Mouse (Mus musculus) heart, embryonic 13.5 days (tissue): ENCODE measurements around the gene Pdrg1. TPM values are rescaled to one million over a fixed set of nuclear protein-coding genes. Genes with fewer than 3 reads are reported as not detected.

Experiments
- ATAC-seq: fragments of 200-750 bp; cut with Nextera tagmentation; 2 replicates; pipeline ENCODE4 v1.8.0; 2017; ENCODE audit warnings: moderate TSS enrichment; ENCODE audit not compliant: insufficient number of reproducible peaks, low FRiP score, low TSS enrichment; ENCODE audit errors: extremely low read depth
- H3K27ac ChIP-seq: fragments of 300-500 bp; sonication (generic); replicated peaks from 2 replicates; pipeline ENCODE4 v1.5.1; 2015; ENCODE audit warnings: moderate library complexity, mild to moderate bottlenecking, inconsistent platforms
- H3K27me3 ChIP-seq: fragments of 300-500 bp; sonication (generic); replicated peaks from 2 replicates; pipeline ENCODE4 v1.6.1; 2015; ENCODE audit warnings: mild to moderate bottlenecking, inconsistent platforms
- H3K36me3 ChIP-seq: fragments of 300-500 bp; sonication (generic); 2 replicates; pipeline ENCODE4 v1.6.1; 2015; ENCODE audit warnings: mild to moderate bottlenecking, inconsistent platforms
- H3K4me1 ChIP-seq: fragments of 300-500 bp; sonication (generic); 2 replicates; pipeline ENCODE4 v1.6.1; 2015; ENCODE audit warnings: inconsistent platforms
- H3K4me2 ChIP-seq: fragments of 300-500 bp; sonication (generic); 2 replicates; pipeline ENCODE4 v1.6.1; 2015; ENCODE audit warnings: inconsistent platforms, mild to moderate bottlenecking, moderate library complexity
- H3K4me3 ChIP-seq: fragments of 300-500 bp; sonication (generic); 2 replicates; pipeline ENCODE4 v1.5.1; 2015; ENCODE audit warnings: moderate library complexity, mild to moderate bottlenecking, inconsistent platforms
- H3K9ac ChIP-seq: fragments of 300-500 bp; sonication (generic); 2 replicates; pipeline ENCODE4 v1.6.1; 2015; ENCODE audit warnings: inconsistent platforms, mild to moderate bottlenecking, moderate library complexity
- H3K9me3 ChIP-seq: fragments of 300-500 bp; sonication (generic); 2 replicates; pipeline ENCODE4 v1.6.1; 2016; ENCODE audit warnings: inconsistent platforms
- WGBS: fragments of 180-500 bp; shearing (Covaris S2); methylation state at CpG from one replicate; pipeline ENCODE4 v1.1.7; 2015; ENCODE audit warnings: mixed read lengths; 5-methylcytosine and 5-hydroxymethylcytosine counted together
- polyA plus RNA-seq: library from polyadenylated mRNA; unstranded; fragments of >200 nt; fragmentation: Nextera tagmentation; extraction: Ambion mirVana; gene quantifications from 2 replicates; pipeline ENCODE4 v1.2.1, GENCODE M21; 2015

The Pdrg1 gene
- polyA plus RNA-seq, 1 experiment from 2014 or later, result 101 TPM

GRCm38 (mm10) chr2:153049288-153049996, 34.2 kb upstream of the Pdrg1 start:
- 29% methylated on average over 9 of the region's 9 CpGs for WGBS
- peaks cover 90% of the 10 kb centered on the region for H3K27me3 ChIP-seq
- no peak for ATAC-seq
- H3K9me3 ChIP-seq, result no peaks in the 10 kb centered on the region
- H3K4me3 ChIP-seq, result no peak overlapping the region
- peaks cover 6% of the 10 kb centered on the region for H3K4me1 ChIP-seq
- H3K9ac ChIP-seq, result no peak overlapping the region
- no peak overlapping the region for H3K4me2 ChIP-seq
- no peak overlapping the region for H3K27ac ChIP-seq
- no peaks in the 10 kb centered on the region for H3K36me3 ChIP-seq

GRCm38 (mm10) chr2:153047828-153048465, 32.7 kb upstream of the Pdrg1 start:
- H3K4me3 ChIP-seq, result no peak overlapping the region
- peaks cover 90% of the 10 kb centered on the region for H3K27me3 ChIP-seq
- peaks cover 6% of the 10 kb centered on the region for H3K4me1 ChIP-seq
- no peaks in the 10 kb centered on the region for H3K36me3 ChIP-seq
- no peak overlapping the region for H3K4me2 ChIP-seq
- no peak overlapping the region for H3K27ac ChIP-seq
- H3K9me3 ChIP-seq, result no peaks in the 10 kb centered on the region
- WGBS, result 32% methylated on average over 17 of the region's 17 CpGs
- H3K9ac ChIP-seq, result no peak overlapping the region
- ATAC-seq, result no peak

- Histone ChIP-seq H3K36me3 (no peaks in the 10 kb centered on the region), H3K4me3 (no peak overlapping the region), H3K9me3 (no peaks in the 10 kb centered on the region), H3K27me3 (peaks cover 86% of the 10 kb centered on the region), H3K9ac (no peak overlapping the region), H3K4me2 (no peak overlapping the region), H3K4me1 (peaks cover 6% of the 10 kb centered on the region), H3K27ac (no peak overlapping the region)
- WGBS, result 30% methylated on average over 8 of the region's 8 CpGs
- ATAC-seq, result no peak
Observed at GRCm38 (mm10) chr2:153045884-153046299, 30.7 kb upstream of the Pdrg1 start.

GRCm38 (mm10) chr2:153043886-153044285, 28.7 kb upstream of the Pdrg1 start:
- Histone ChIP-seq H3K27me3 (peaks cover 86% of the 10 kb centered on the region), H3K4me1 (no peaks in the 10 kb centered on the region), H3K4me2 (no peak overlapping the region), H3K4me3 (no peak overlapping the region), H3K27ac (no peak overlapping the region), H3K9me3 (no peaks in the 10 kb centered on the region), H3K9ac (no peak overlapping the region), H3K36me3 (no peaks in the 10 kb centered on the region)
- WGBS, result 36% methylated on average over 3 of the region's 3 CpGs
- no peak for ATAC-seq

- Histone ChIP-seq H3K4me3 (no peak overlapping the region), H3K4me2 (no peak overlapping the region), H3K27me3 (peaks cover 96% of the 10 kb centered on the region), H3K9me3 (no peaks in the 10 kb centered on the region), H3K4me1 (peaks cover 4% of the 10 kb centered on the region), H3K9ac (no peak overlapping the region), H3K36me3 (no peaks in the 10 kb centered on the region), H3K27ac (no peak overlapping the region)
- no peak for ATAC-seq
- 12% methylated on average over 2 of the region's 2 CpGs for WGBS
Observed at GRCm38 (mm10) chr2:153036690-153037089, 21.5 kb upstream of the Pdrg1 start.

- Histone ChIP-seq H3K9ac (no peak overlapping the region), H3K4me1 (peaks cover 7% of the 10 kb centered on the region), H3K27me3 (peaks cover 100% of the 10 kb centered on the region), H3K4me2 (no peak overlapping the region), H3K27ac (no peak overlapping the region), H3K9me3 (no peaks in the 10 kb centered on the region), H3K4me3 (no peak overlapping the region), H3K36me3 (no peaks in the 10 kb centered on the region)
- WGBS, result 61% methylated on average over 5 of the region's 5 CpGs
- ATAC-seq, result no peak
Observed at GRCm38 (mm10) chr2:153033545-153034230, 18.5 kb upstream of the Pdrg1 start.

- Histone ChIP-seq H3K9me3 (no peaks in the 10 kb centered on the region), H3K27ac (no peak overlapping the region), H3K4me3 (no peak overlapping the region), H3K4me2 (no peak overlapping the region), H3K9ac (no peak overlapping the region), H3K4me1 (peaks cover 7% of the 10 kb centered on the region), H3K27me3 (peaks cover 99% of the 10 kb centered on the region), H3K36me3 (no peaks in the 10 kb centered on the region)
- WGBS, result 18% methylated on average over 4 of the region's 4 CpGs
- no peak for ATAC-seq
Observed at GRCm38 (mm10) chr2:153032973-153033372, 17.7 kb upstream of the Pdrg1 start.

GRCm38 (mm10) chr2:153032083-153032842, 17.0 kb upstream of the Pdrg1 start:
- H3K4me2 ChIP-seq, result peak overlapping the region; percentile 78
- 1% methylated on average over 51 of the region's 58 CpGs for WGBS
- no peak overlapping the region for H3K27ac ChIP-seq
- no peak overlapping the region for H3K9ac ChIP-seq
- no peaks in the 10 kb centered on the region for H3K9me3 ChIP-seq
- H3K27me3 ChIP-seq, result peaks cover 99% of the 10 kb centered on the region
- peaks cover 7% of the 10 kb centered on the region for H3K4me1 ChIP-seq
- H3K36me3 ChIP-seq, result no peaks in the 10 kb centered on the region
- ATAC-seq, result no peak
- H3K4me3 ChIP-seq, result peak overlapping the region; percentile 51

GRCm38 (mm10) chr2:153031126-153032082, 16.2 kb upstream of the Pdrg1 start, which contains the start of gene Xkr7:
Xkr7 (plus strand) TSS chr2:153031852.
- H3K27me3 ChIP-seq, result peaks cover 99% of the 10 kb centered on the region
- WGBS, result 3% methylated on average over 43 of the region's 54 CpGs
- peak within 1 kb of the TSS; percentile 78 for H3K4me2 ChIP-seq
- no peaks in the 10 kb centered on the region for H3K36me3 ChIP-seq
- no peaks in the 10 kb centered on the region for H3K9me3 ChIP-seq
- peaks cover 7% of the 10 kb centered on the region for H3K4me1 ChIP-seq
- H3K27ac ChIP-seq, result no peak within 1 kb of the TSS
- H3K4me3 ChIP-seq, result peak within 1 kb of the TSS; percentile 51
- H3K9ac ChIP-seq, result no peak within 1 kb of the TSS
- ATAC-seq, result no peak

GRCm38 (mm10) chr2:153030422-153030821, 15.2 kb upstream of the Pdrg1 start:
- Histone ChIP-seq H3K9ac (no peak overlapping the region), H3K4me2 (no peak overlapping the region), H3K4me3 (no peak overlapping the region), H3K27ac (no peak overlapping the region), H3K27me3 (peaks cover 99% of the 10 kb centered on the region), H3K4me1 (peaks cover 7% of the 10 kb centered on the region), H3K9me3 (no peaks in the 10 kb centered on the region), H3K36me3 (no peaks in the 10 kb centered on the region)
- 29% methylated on average over 4 of the region's 4 CpGs for WGBS
- ATAC-seq, result no peak
